9 mouse cellular contexts compared by ENCODE assay signal in genomic region chr8:123410049-123410587, GRCm38 (mm10). TPM values are rescaled to one million over a fixed set of nuclear protein-coding genes. Genes with fewer than 3 reads are reported as not detected.
A peak's percentile ranks its signal among the peaks of the same experiment; 100 is the strongest.
DNase-seq lines count a peak whose midpoint lies in the region; ATAC-seq and TF ChIP-seq lines count a peak whose summit lies in the region.
"Had no signal": no experiment of that assay in that cellular context is flagged by ENCODE, and none has a peak within 500 bp of the region (broad histone marks: within the 10 kb centered on the region; RNA-seq: fewer than 3 reads in every experiment).

No protein-coding gene starts in this region.

- ATAC-seq in lung, embryonic 14.5 days (ENCODE audit: insufficient read depth) = no peak
- no peak for ATAC-seq in embryonic facial prominence, embryonic 13.5 days (ENCODE audit: insufficient number of reproducible peaks, insufficient read depth, low FRiP score, low TSS enrichment, low read depth)

- WGBS in lung, embryonic 14.5 days = 70% methylated on average over 8 of the region's 8 CpGs
- WGBS in embryonic facial prominence, embryonic 13.5 days = 53% methylated on average over 8 of the region's 8 CpGs

- intact Hi-C loops in heart, postnatal 10 days (cut with DNase I) = no loop called here

- no peak overlapping the region for H3K9ac ChIP-seq in lung, embryonic 14.5 days
- no peak overlapping the region for H3K9ac ChIP-seq in embryonic facial prominence, embryonic 13.5 days

- H3K9me3 ChIP-seq in lung, embryonic 14.5 days (ENCODE audit: low read depth, low read length) = no peaks in the 10 kb centered on the region
- no peaks in the 10 kb centered on the region for H3K9me3 ChIP-seq in embryonic facial prominence, embryonic 13.5 days

- TF ChIP-seq CTCF in lung, embryonic 14.5 days (IDR thresholded peaks at IDR 0.05; ENCODE audit: low read depth) = no peak

- H3K36me3 ChIP-seq in lung, embryonic 14.5 days (ENCODE audit: insufficient read depth) = no peaks in the 10 kb centered on the region
- no peaks in the 10 kb centered on the region for H3K36me3 ChIP-seq in embryonic facial prominence, embryonic 13.5 days

- peak; percentile 21 for DNase-seq in lung, embryonic 14.5 days
- DNase-seq in lung, postnatal 4 days = no peak
- peak; percentile 71 for DNase-seq in adrenal gland, adult 2 months
- peak; percentile 77 for DNase-seq in heart, postnatal 10 days
- peak; percentile 39 for DNase-seq in neural tube, embryonic 10.5 days (ENCODE audit: extremely low spot score, low spot score)
- no peak for DNase-seq in frontal cortex, adult 2 months (ENCODE audit: extremely low spot score in 1 of 2, low spot score in 1 of 2)
- DNase-seq in spleen, postnatal 14 days (ENCODE audit: low spot score in 2 of 2) = no peak

- peaks cover 59% of the 10 kb centered on the region for H3K27me3 ChIP-seq in lung, embryonic 14.5 days (ENCODE audit: insufficient read depth, low read length)
- peaks cover 67% of the 10 kb centered on the region for H3K27me3 ChIP-seq in embryonic facial prominence, embryonic 13.5 days

- no peak overlapping the region for H3K27ac ChIP-seq in lung, embryonic 14.5 days (ENCODE audit: low read depth)
- no peak overlapping the region for H3K27ac ChIP-seq in embryonic facial prominence, embryonic 13.5 days

- no peak overlapping the region for H3K4me3 ChIP-seq in lung, embryonic 14.5 days (ENCODE audit: low read depth, low read length)
- H3K4me3 ChIP-seq in embryonic facial prominence, embryonic 13.5 days = peak overlapping the region; percentile 46; the same call in 1 of the 2 replicates

- no peak overlapping the region for H3K4me2 ChIP-seq in lung, embryonic 14.5 days
- peak overlapping the region; percentile 67; the same call in 1 of the 2 replicates for H3K4me2 ChIP-seq in embryonic facial prominence, embryonic 13.5 days

- H3K4me1 ChIP-seq in lung, embryonic 14.5 days (ENCODE audit: insufficient read depth) = no peaks in the 10 kb centered on the region
- H3K4me1 ChIP-seq in embryonic facial prominence, embryonic 13.5 days = peaks cover 42% of the 10 kb centered on the region

RNA-seq across cellular contexts. Expression of gene Tubb3, which starts 1.1 kb away (rescaled TPM):
- 1.7 and 3.0 TPM in 2 replicates for polyA plus RNA-seq in lung, embryonic 14.5 days (2014; fragmentation: Nextera tagmentation; extraction: Ambion mirVana)
- total RNA-seq in adrenal gland, adult 2 months (2021) = 1 to 10 TPM; 2.4 to 8.3 TPM
- polyA plus RNA-seq in adrenal gland, adult 2 months (2012; rRNA removed) = 3.8 and 21.1 TPM in 2 replicates
- 40.1 and 47.9 TPM in 2 replicates for polyA plus RNA-seq in embryonic facial prominence, embryonic 13.5 days (2015; fragmentation: Nextera tagmentation; extraction: Ambion mirVana)
- total RNA-seq in heart, postnatal 10 days (2021) = under 1 TPM; 0.55 to 0.98 TPM
- 668 and 684 TPM in 2 replicates for polyA plus RNA-seq in frontal cortex, adult 2 months (2012; rRNA removed)

RNA-seq across cellular contexts. Expression of gene Mc1r, which starts 3.2 kb away (rescaled TPM):
- not detected in 2 replicates for polyA plus RNA-seq in lung, embryonic 14.5 days (2014; fragmentation: Nextera tagmentation; extraction: Ambion mirVana)
- not detected for total RNA-seq in adrenal gland, adult 2 months (2021)
- not detected in 2 replicates for polyA plus RNA-seq in adrenal gland, adult 2 months (2012; rRNA removed)
- polyA plus RNA-seq in embryonic facial prominence, embryonic 13.5 days (2015; fragmentation: Nextera tagmentation; extraction: Ambion mirVana) = 0.14 and 0.17 TPM in 2 replicates
- total RNA-seq in heart, postnatal 10 days (2021) = not detected
- polyA plus RNA-seq in frontal cortex, adult 2 months (2012; rRNA removed) = 0.04 and 0.06 TPM in 2 replicates
- total RNA-seq: left cerebral cortex, postnatal 10 days had no signal

RNA-seq across cellular contexts. Expression of gene Def8, which starts 13.2 kb away (rescaled TPM):
- 34.1 and 34.3 TPM in 2 replicates for polyA plus RNA-seq in lung, embryonic 14.5 days (2014; fragmentation: Nextera tagmentation; extraction: Ambion mirVana)
- 10 to 100 TPM; 26.0 to 31.7 TPM for total RNA-seq in adrenal gland, adult 2 months (2021)
- polyA plus RNA-seq in adrenal gland, adult 2 months (2012; rRNA removed) = 24.0 and 24.6 TPM in 2 replicates
- 38.3 and 43.2 TPM in 2 replicates for polyA plus RNA-seq in embryonic facial prominence, embryonic 13.5 days (2015; fragmentation: Nextera tagmentation; extraction: Ambion mirVana)
- total RNA-seq in heart, postnatal 10 days (2021) = 10 to 100 TPM; 57.2 to 65.2 TPM
- polyA plus RNA-seq in frontal cortex, adult 2 months (2012; rRNA removed) = 41.5 and 41.8 TPM in 2 replicates

RNA-seq across cellular contexts. Expression of gene Tcf25, which starts 36.6 kb away (rescaled TPM):
- 144 and 146 TPM in 2 replicates for polyA plus RNA-seq in lung, embryonic 14.5 days (2014; fragmentation: Nextera tagmentation; extraction: Ambion mirVana)
- total RNA-seq in adrenal gland, adult 2 months (2021) = 100 to 1,000 TPM; 230 to 235 TPM
- 151 and 158 TPM in 2 replicates for polyA plus RNA-seq in adrenal gland, adult 2 months (2012; rRNA removed)
- 148 and 162 TPM in 2 replicates for polyA plus RNA-seq in embryonic facial prominence, embryonic 13.5 days (2015; fragmentation: Nextera tagmentation; extraction: Ambion mirVana)
- total RNA-seq in heart, postnatal 10 days (2021) = 100 to 1,000 TPM; 161 to 167 TPM
- polyA plus RNA-seq in frontal cortex, adult 2 months (2012; rRNA removed) = 583 and 605 TPM in 2 replicates

Comparison
In these comparisons a context has a peak if more than half of its experiments do, and no peak if none do; other contexts are left out.
1. DNase-seq: peak in lung, embryonic 14.5 days (single experiment), adrenal gland, adult 2 months (single experiment), heart, postnatal 10 days (2 of 2) and neural tube, embryonic 10.5 days (single experiment); none in lung, postnatal 4 days (0 of 2), frontal cortex, adult 2 months (0 of 2) and spleen, postnatal 14 days (0 of 2).
2. RNA of gene Tubb3, which starts 1.1 kb away (polyA plus RNA-seq): 668 to 684 TPM in frontal cortex, adult 2 months; 40.1 to 47.9 TPM in embryonic facial prominence, embryonic 13.5 days, 3.8 to 21.1 TPM in adrenal gland, adult 2 months and 1.7 to 3.0 TPM in lung, embryonic 14.5 days; every median in the first group is over 10 times any median in the second.